Mouse (Mus musculus) neural tube, embryonic 11.5 days (tissue): ENCODE measurements around the gene Plxnc1. TPM values are rescaled to one million over a fixed set of nuclear protein-coding genes. Genes with fewer than 3 reads are reported as not detected.
A peak's percentile ranks its signal among the peaks of the same experiment; 100 is the strongest.

Experiments used
- ATAC-seq: fragments of 200-750 bp; cut with Nextera tagmentation; 2 replicates; pipeline ENCODE4 v1.8.0; 2017; ENCODE audit warnings: moderate number of reproducible peaks, mild to moderate bottlenecking, moderate TSS enrichment, moderate library complexity; ENCODE audit not compliant: insufficient read depth, low FRiP score, low TSS enrichment
- DNase-seq: peaks from one replicate; pipeline ENCODE4 v3.0.0-alpha.2; 2015; ENCODE audit warnings: low spot score
- H3K27ac ChIP-seq: fragments of 300-500 bp; sonication (generic); 2 replicates; pipeline ENCODE4 v1.5.1; 2014; ENCODE audit warnings: low read depth, mild to moderate bottlenecking, low read length
- H3K27me3 ChIP-seq: fragments of 300-500 bp; sonication (generic); 2 replicates; pipeline ENCODE4 v1.6.1; 2014; ENCODE audit warnings: mild to moderate bottlenecking, low read length, mixed read lengths; ENCODE audit not compliant: control insufficient read depth, insufficient read depth
- H3K36me3 ChIP-seq: fragments of 300-500 bp; sonication (generic); 2 replicates; pipeline ENCODE4 v1.6.1; 2014; ENCODE audit warnings: mild to moderate bottlenecking, low read length, moderate library complexity, mixed read lengths; ENCODE audit not compliant: control insufficient read depth, insufficient read depth
- H3K4me1 ChIP-seq: fragments of 300-500 bp; sonication (generic); 2 replicates; pipeline ENCODE4 v1.6.1; 2014; ENCODE audit warnings: low read length, mixed read lengths; ENCODE audit not compliant: control insufficient read depth, insufficient read depth
- H3K4me2 ChIP-seq: fragments of 300-500 bp; sonication (generic); 2 replicates; pipeline ENCODE4 v1.6.1; 2014; ENCODE audit warnings: low read depth, mild to moderate bottlenecking, moderate library complexity
- H3K4me3 ChIP-seq: fragments of 300-500 bp; sonication (generic); 2 replicates; pipeline ENCODE4 v1.5.1; 2014; ENCODE audit warnings: low read depth, low read length
- H3K9ac ChIP-seq: fragments of 300-500 bp; sonication (generic); 2 replicates; pipeline ENCODE4 v1.6.1; 2014; ENCODE audit warnings: mild to moderate bottlenecking, low read length
- H3K9me3 ChIP-seq: fragments of 300-500 bp; sonication (generic); 2 replicates; pipeline ENCODE4 v1.6.1; 2016; ENCODE audit warnings: low read length; ENCODE audit not compliant: control insufficient read depth
- WGBS: fragments of 180-500 bp; shearing (Covaris S2); extraction: QIAGEN DNeasy Blood & Tissue Kit; methylation state at CpG from one replicate; pipeline ENCODE4 v1.1.7; 2014; 5-methylcytosine and 5-hydroxymethylcytosine counted together
- polyA plus RNA-seq: library from polyadenylated mRNA; unstranded; fragments of >200 nt; fragmentation: Nextera tagmentation; extraction: Ambion mirVana; gene quantifications from 2 replicates; pipeline ENCODE4 v1.2.1, GENCODE M21; 2014

Gene Plxnc1
- 3.1 and 4.2 TPM in 2 replicates for polyA plus RNA-seq

- WGBS: 0% methylated on average over 42 of the region's 57 CpGs
- Histone ChIP-seq H3K36me3 (no peaks in the 10 kb centered on the region), H3K4me3 (peak within 1 kb of the TSS; percentile 69), H3K27ac (peak within 1 kb of the TSS; percentile 81), H3K9ac (peak within 1 kb of the TSS; percentile 68), H3K27me3 (peaks cover 11% of the 10 kb centered on the region), H3K4me1 (peaks cover 20% of the 10 kb centered on the region; the same call in 1 of the 2 replicates), H3K4me2 (peak within 1 kb of the TSS; percentile 78), H3K9me3 (no peaks in the 10 kb centered on the region)
- ATAC-seq: peak; percentile 53
- peak; percentile 77 for DNase-seq
Measured at GRCm38 (mm10) chr10:94944691-94945205, at the start of gene Plxnc1. Gene Plxnc1, minus strand, starts transcription at chr10:94944835.

DNA sequence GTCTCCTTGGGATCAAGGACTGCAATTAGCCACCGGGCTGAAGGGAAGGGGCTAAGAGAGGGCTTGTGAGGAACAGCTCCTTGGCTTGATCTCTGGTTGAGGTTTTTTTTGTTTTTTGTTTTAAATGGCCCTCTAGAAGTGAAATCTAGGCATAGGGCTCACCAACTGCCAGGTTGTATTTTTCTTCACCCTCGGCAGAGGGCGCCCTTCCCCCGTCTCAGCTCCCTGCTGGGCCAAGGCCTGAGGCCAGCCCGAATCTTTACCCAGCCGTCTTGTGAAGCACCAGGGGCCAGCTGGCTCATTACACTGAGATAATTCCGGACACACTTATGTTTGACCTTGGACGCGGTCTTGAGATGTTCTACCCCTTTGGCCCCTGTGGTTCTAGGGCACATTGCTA is 47.5 kb upstream of the Plxnc1 start:
- Histone ChIP-seq H3K36me3 (no peaks in the 10 kb centered on the region), H3K9me3 (no peaks in the 10 kb centered on the region), H3K27me3 (no peaks in the 10 kb centered on the region), H3K9ac (no peak overlapping the region), H3K4me2 (peak overlapping the region; percentile 30), H3K4me3 (no peak overlapping the region), H3K4me1 (no peaks in the 10 kb centered on the region), H3K27ac (no peak overlapping the region)
- peak; percentile 80 for DNase-seq
- 15% methylated on average over 9 of the region's 9 CpGs for WGBS
- 0 out of 2 replicates have a peak, but pooled peaks have one; percentile 38 for ATAC-seq

DNA sequence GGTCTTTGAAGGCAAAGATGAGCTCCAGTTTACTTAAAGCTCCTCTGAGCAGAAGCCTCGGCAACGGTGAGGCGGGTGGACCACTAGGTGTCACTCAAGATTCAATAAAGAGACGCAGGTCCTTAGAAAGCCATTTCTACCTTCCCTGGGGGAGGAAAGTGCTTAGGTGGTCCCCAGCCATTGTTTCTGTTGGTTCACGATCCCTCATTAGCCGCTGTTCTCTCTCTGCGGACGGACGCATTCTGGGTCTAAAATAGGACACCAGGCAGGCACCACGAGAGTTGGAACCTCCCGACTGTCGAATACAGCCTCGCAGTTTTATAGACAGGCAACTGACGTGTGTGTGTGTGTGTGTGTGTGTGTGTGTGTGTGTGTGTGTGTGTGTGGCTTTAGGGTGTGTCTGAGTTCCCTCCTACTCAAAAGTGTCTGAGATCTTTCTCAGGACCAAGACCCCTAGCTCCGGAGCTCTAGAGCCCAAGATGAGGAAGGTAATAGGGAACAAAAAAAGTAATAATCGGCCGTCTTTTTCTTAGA is 47.0 kb upstream of the Plxnc1 start:
- peak overlapping the region; percentile 30 for H3K4me2 ChIP-seq
- H3K9me3 ChIP-seq: no peaks in the 10 kb centered on the region
- no peak overlapping the region for H3K27ac ChIP-seq
- no peak overlapping the region; the same call in 1 of the 2 replicates for H3K9ac ChIP-seq
- 21% methylated on average over 17 of the region's 17 CpGs for WGBS
- H3K27me3 ChIP-seq: no peaks in the 10 kb centered on the region
- no peak overlapping the region for H3K4me3 ChIP-seq
- DNase-seq (peak; percentile 79), ATAC-seq (0 out of 2 replicates have a peak, but pooled peaks have one; percentile 38)
- no peaks in the 10 kb centered on the region for H3K4me1 ChIP-seq
- H3K36me3 ChIP-seq: no peaks in the 10 kb centered on the region

DNA sequence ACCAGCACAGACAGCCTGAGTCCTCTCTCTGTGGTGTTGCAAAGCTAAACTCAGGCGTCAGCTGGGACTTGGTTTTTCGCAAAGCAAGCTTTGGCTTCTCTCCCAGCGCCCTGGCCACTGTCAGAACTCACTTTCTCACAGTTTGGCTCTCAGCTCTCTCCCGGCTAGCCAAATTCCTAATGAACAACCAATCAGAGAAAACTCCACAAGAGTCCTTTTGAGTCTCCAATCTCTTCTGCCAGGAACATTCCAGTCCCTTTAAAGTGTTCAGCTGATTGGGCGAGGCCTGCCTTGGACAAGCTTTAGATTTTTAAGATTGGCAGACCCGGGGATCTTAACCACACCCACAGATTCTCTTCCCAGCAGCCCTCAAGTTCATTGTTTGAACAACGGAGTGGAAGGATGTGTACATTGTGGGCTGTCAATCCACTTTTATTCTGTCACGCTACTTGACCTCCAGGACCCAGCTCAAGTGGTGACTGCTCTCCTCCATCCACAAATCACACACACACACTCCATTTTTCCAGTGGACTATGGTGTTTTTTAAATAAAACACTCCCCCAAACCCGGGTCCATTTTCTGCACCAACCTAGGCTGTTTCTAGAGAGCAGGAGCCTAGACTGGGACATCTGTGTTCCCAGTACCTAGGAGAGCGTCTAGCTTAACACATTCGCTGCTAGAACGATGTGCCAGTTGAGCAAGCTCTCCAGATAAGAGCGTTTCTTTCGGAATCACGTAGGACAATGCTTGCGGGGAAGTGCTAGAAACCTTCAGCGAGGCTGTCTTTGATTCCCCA is 46.3 kb upstream of the Plxnc1 start:
- no peak overlapping the region for H3K4me3 ChIP-seq
- ATAC-seq (0 out of 2 replicates have a peak, but pooled peaks have one; percentile 31), DNase-seq (no peak)
- no peaks in the 10 kb centered on the region for H3K36me3 ChIP-seq
- no peaks in the 10 kb centered on the region for H3K4me1 ChIP-seq
- WGBS: 29% methylated on average over 17 of the region's 17 CpGs
- no peaks in the 10 kb centered on the region for H3K27me3 ChIP-seq
- no peaks in the 10 kb centered on the region for H3K9me3 ChIP-seq
- no peak overlapping the region; the same call in 1 of the 2 replicates for H3K9ac ChIP-seq
- peak overlapping the region; percentile 30 for H3K4me2 ChIP-seq
- no peak overlapping the region for H3K27ac ChIP-seq

DNA sequence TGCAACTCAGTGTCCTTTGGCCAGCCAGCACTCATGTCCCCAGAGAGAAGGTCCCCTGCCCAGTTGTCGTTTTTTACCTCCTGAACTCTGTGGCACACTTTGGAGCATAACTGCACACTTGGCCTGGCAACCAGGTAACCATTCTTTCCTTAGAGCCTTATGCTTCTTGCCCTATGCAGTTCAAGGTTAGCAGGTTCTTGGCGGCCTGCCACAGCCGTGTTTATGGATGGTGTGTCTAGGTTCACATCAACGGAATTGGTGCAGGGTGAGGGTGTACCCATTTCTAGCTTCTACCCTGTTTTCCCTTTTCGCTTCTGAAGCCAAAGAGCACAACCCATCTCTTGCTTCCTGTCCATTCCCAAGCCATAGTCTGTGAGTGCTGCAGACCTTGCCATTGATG is 44.7 kb upstream of the Plxnc1 start:
- H3K27ac ChIP-seq: no peak overlapping the region
- H3K9me3 ChIP-seq: no peaks in the 10 kb centered on the region
- ATAC-seq (no peak), DNase-seq (no peak)
- no peaks in the 10 kb centered on the region for H3K4me1 ChIP-seq
- H3K9ac ChIP-seq: no peak overlapping the region
- H3K27me3 ChIP-seq: no peaks in the 10 kb centered on the region
- H3K4me2 ChIP-seq: no peak overlapping the region
- no peaks in the 10 kb centered on the region for H3K36me3 ChIP-seq
- no peak overlapping the region for H3K4me3 ChIP-seq
- WGBS: 81% methylated on average over 5 of the region's 5 CpGs

- Histone ChIP-seq H3K27ac (no peak overlapping the region), H3K9ac (no peak overlapping the region), H3K9me3 (no peaks in the 10 kb centered on the region), H3K27me3 (no peaks in the 10 kb centered on the region), H3K36me3 (no peaks in the 10 kb centered on the region), H3K4me2 (no peak overlapping the region), H3K4me1 (peaks cover 2% of the 10 kb centered on the region; the same call in 1 of the 2 replicates), H3K4me3 (no peak overlapping the region)
- DNase-seq: no peak
- ATAC-seq: no peak
- 84% methylated on average over 1 of the region's 1 CpGs for WGBS
Measured at GRCm38 (mm10) chr10:94985103-94985502, 40.5 kb upstream of the Plxnc1 start.

GRCm38 (mm10) chr10:94982528-94982927 is 37.9 kb upstream of the Plxnc1 start:
- no peak overlapping the region for H3K27ac ChIP-seq
- 85% methylated on average over 8 of the region's 8 CpGs for WGBS
- no peak overlapping the region for H3K4me3 ChIP-seq
- ATAC-seq (no peak), DNase-seq (no peak)
- no peaks in the 10 kb centered on the region for H3K27me3 ChIP-seq
- no peak overlapping the region for H3K4me2 ChIP-seq
- peaks cover 4% of the 10 kb centered on the region; the same call in 1 of the 2 replicates for H3K4me1 ChIP-seq
- H3K36me3 ChIP-seq: no peaks in the 10 kb centered on the region
- H3K9me3 ChIP-seq: no peaks in the 10 kb centered on the region
- H3K9ac ChIP-seq: no peak overlapping the region

- WGBS: 60% methylated on average over 12 of the region's 12 CpGs
- Histone ChIP-seq H3K9me3 (no peaks in the 10 kb centered on the region), H3K9ac (no peak overlapping the region), H3K4me2 (no peak overlapping the region), H3K27me3 (no peaks in the 10 kb centered on the region), H3K36me3 (no peaks in the 10 kb centered on the region), H3K4me1 (peaks cover 4% of the 10 kb centered on the region; the same call in 1 of the 2 replicates), H3K4me3 (no peak overlapping the region), H3K27ac (no peak overlapping the region)
- DNase-seq (no peak), ATAC-seq (no peak)
Measured at GRCm38 (mm10) chr10:94981466-94982138, 37.0 kb upstream of the Plxnc1 start.
